Mouse (Mus musculus) MEL (cell line): ENCODE results near the gene Psmd5. TPM values are rescaled to one million over a fixed set of nuclear protein-coding genes. Genes with fewer than 3 reads are reported as not detected.
"Not testable (repeated sequence)": the region's sequence is repeated elsewhere in the genome, so short reads cannot be mapped to it uniquely, and the experiment has no call there.

Experiments used
- DNase-seq: peaks from one replicate; pipeline ENCODE4 v3.0.0; 2011; ENCODE audit warnings: low read depth, low spot score
- H3K27ac ChIP-seq: 2 replicates; pipeline ENCODE4 v1.5.1; 2012; ENCODE audit warnings: low read depth, mild to moderate bottlenecking, control low read depth, low read length, moderate library complexity; ENCODE audit not compliant: control insufficient read depth
- H3K27me3 ChIP-seq, 2 experiments: fragments of 150-350 bp in 1 of 2; sonication (generic) in 1 of 2; 2 replicates each; pipeline ENCODE4 v1.6.1; 2012; ENCODE audit warnings: low read length in 2 of 2, mild to moderate bottlenecking in 2 of 2, improper control_type of control experiment in 1 of 2, moderate library complexity in 1 of 2; ENCODE audit not compliant: insufficient read depth in 2 of 2, control insufficient read depth in 1 of 2
- H3K36me3 ChIP-seq, 2 experiments: 2 replicates each; pipeline ENCODE4 v1.6.1; 2012 to 2014; ENCODE audit warnings: low read length in 2 of 2, improper control_type of control experiment in 1 of 2, inconsistent platforms in 1 of 2, mild to moderate bottlenecking in 1 of 2; ENCODE audit not compliant: insufficient read depth in 2 of 2, control insufficient read depth in 1 of 2
- H3K4me1 ChIP-seq, 2 experiments: fragments of 150-350 bp in 1 of 2; sonication (generic) in 1 of 2; 2 replicates each; pipeline ENCODE4 v1.6.1; 2012; ENCODE audit warnings: low read length in 2 of 2, improper control_type of control experiment in 1 of 2, mild to moderate bottlenecking in 1 of 2; ENCODE audit not compliant: insufficient read depth in 2 of 2, control insufficient read depth in 1 of 2
- H3K4me3 ChIP-seq, 2 experiments: fragments of 150-350 bp in 1 of 2; sonication (generic) in 1 of 2; 2 replicates each; pipeline ENCODE4 v1.5.1; 2012; ENCODE audit warnings: low read depth in 2 of 2, low read length in 2 of 2, mild to moderate bottlenecking in 2 of 2, moderate library complexity in 2 of 2, control low read depth in 1 of 2, improper control_type of control experiment in 1 of 2; ENCODE audit not compliant: control insufficient read depth in 1 of 2, insufficient read depth in 1 of 2
- H3K79me2 ChIP-seq: 2 replicates; pipeline ENCODE4 v1.6.1; 2012; ENCODE audit warnings: mild to moderate bottlenecking, low read length, moderate library complexity; ENCODE audit not compliant: control insufficient read depth, poor library complexity, insufficient read depth
- H3K9ac ChIP-seq: 2 replicates; pipeline ENCODE4 v1.6.1; 2012; ENCODE audit warnings: low read depth, mild to moderate bottlenecking, control low read depth, low read length, moderate library complexity; ENCODE audit not compliant: control insufficient read depth, poor library complexity, severe bottlenecking
- H3K9me3 ChIP-seq: fragments of 150-350 bp; sonication (generic); replicated peaks from 2 replicates; pipeline ENCODE4 v1.6.1; 2012; ENCODE audit warnings: mild to moderate bottlenecking, low read length, improper control_type of control experiment, moderate library complexity; ENCODE audit not compliant: insufficient read depth
- BHLHE40 ChIP-seq: IDR thresholded peaks from 2 replicates; pipeline ENCODE4 v1.6.1; 2012; ENCODE audit warnings: low read depth, mild to moderate bottlenecking, inconsistent platforms, low read length, improper control_type of control experiment, borderline replicate concordance
- CTCF ChIP-seq, 3 experiments: IDR thresholded peaks in 2 of 3; conservative IDR thresholded peaks in 1 of 3; 2 replicates each; pipeline ENCODE4 v1.5.1; 2011 to 2012; ENCODE audit warnings: low read length in 3 of 3, low read depth in 2 of 3, mild to moderate bottlenecking in 2 of 3, improper control_type of control experiment in 1 of 3, inconsistent platforms in 1 of 3, mixed read lengths in 1 of 3, moderate library complexity in 1 of 3; ENCODE audit not compliant: control insufficient read depth in 1 of 3, insufficient read depth in 1 of 3, poor library complexity in 1 of 3, severe bottlenecking in 1 of 3
- E2F4 ChIP-seq: IDR thresholded peaks from 2 replicates; pipeline ENCODE4 v1.6.1; 2011; ENCODE audit warnings: low read depth, low read length, improper control_type of control experiment, borderline replicate concordance
- ELF1 ChIP-seq: IDR thresholded peaks from 2 replicates; pipeline ENCODE4 v1.6.1; 2014; ENCODE audit warnings: low read depth, mild to moderate bottlenecking, inconsistent platforms, low read length, improper control_type of control experiment, moderate library complexity
- GABPA ChIP-seq: IDR thresholded peaks from 2 replicates; pipeline ENCODE4 v1.6.1; 2012; ENCODE audit warnings: low read depth, mild to moderate bottlenecking, inconsistent platforms, low read length, improper control_type of control experiment, moderate library complexity
- KAT2A ChIP-seq: conservative IDR thresholded peaks from 2 replicates; pipeline ENCODE4 v1.6.1; 2012; ENCODE audit warnings: low read depth, low read length, improper control_type of control experiment, inconsistent platforms
- MAFK ChIP-seq: IDR thresholded peaks from 2 replicates; pipeline ENCODE4 v1.6.1; 2011; ENCODE audit warnings: low read depth, mild to moderate bottlenecking, low read length, improper control_type of control experiment, borderline replicate concordance
- MAX ChIP-seq: IDR thresholded peaks from 2 replicates; pipeline ENCODE4 v1.6.1; 2011; ENCODE audit warnings: low read length, improper control_type of control experiment
- MYB ChIP-seq: IDR thresholded peaks from 2 replicates; pipeline ENCODE4 v1.6.1; 2011; ENCODE audit warnings: mild to moderate bottlenecking, low read depth, low read length, improper control_type of control experiment
- MYC ChIP-seq: IDR thresholded peaks from 2 replicates; pipeline ENCODE4 v1.6.1; 2011; ENCODE audit warnings: low read depth, mild to moderate bottlenecking, low read length, improper control_type of control experiment, moderate library complexity
- NELFE ChIP-seq: IDR thresholded peaks from 2 replicates; pipeline ENCODE4 v1.6.1; 2011; ENCODE audit warnings: low read depth, low read length, improper control_type of control experiment
- NRF1 ChIP-seq: IDR thresholded peaks from 2 replicates; pipeline ENCODE4 v1.6.1; 2014; ENCODE audit warnings: low read depth, mild to moderate bottlenecking, inconsistent platforms, low read length, improper control_type of control experiment, moderate library complexity; ENCODE audit not compliant: poor library complexity, insufficient read depth, severe bottlenecking
- POLR2A ChIP-seq, 2 experiments: IDR thresholded peaks; 2 replicates each; pipeline ENCODE4 v1.6.1; 2011 to 2012; ENCODE audit warnings: low read length in 2 of 2, mild to moderate bottlenecking in 2 of 2, control low read depth in 1 of 2, improper control_type of control experiment in 1 of 2, low read depth in 1 of 2, moderate library complexity in 1 of 2; ENCODE audit not compliant: control insufficient read depth in 1 of 2, insufficient read depth in 1 of 2, poor library complexity in 1 of 2
- POLR2AphosphoS2 ChIP-seq: IDR thresholded peaks from 2 replicates; pipeline ENCODE4 v1.6.1; 2011; ENCODE audit warnings: low read length, improper control_type of control experiment
- RAD21 ChIP-seq: IDR thresholded peaks from 2 replicates; pipeline ENCODE4 v1.6.1; 2011; ENCODE audit warnings: mild to moderate bottlenecking, low read depth, low read length, improper control_type of control experiment
- SIN3A ChIP-seq: IDR thresholded peaks from 2 replicates; pipeline ENCODE4 v1.6.1; 2012; ENCODE audit warnings: low read length, improper control_type of control experiment, inconsistent platforms
- SMC3 ChIP-seq: IDR thresholded peaks from 2 replicates; pipeline ENCODE4 v1.6.1; 2011; ENCODE audit warnings: low read depth, low read length, improper control_type of control experiment
- TBP ChIP-seq: IDR thresholded peaks from 2 replicates; pipeline ENCODE4 v1.8.0; 2011; ENCODE audit warnings: low read depth, low read length, improper control_type of control experiment
- USF1 ChIP-seq: IDR thresholded peaks from 2 replicates; pipeline ENCODE4 v1.6.1; 2014; ENCODE audit warnings: low read depth, mild to moderate bottlenecking, inconsistent platforms, low read length, improper control_type of control experiment, moderate library complexity
- USF2 ChIP-seq, 2 experiments: IDR thresholded peaks; 2 replicates each; pipeline ENCODE4 v1.6.1; 2011 to 2012; ENCODE audit warnings: improper control_type of control experiment in 2 of 2, low read length in 2 of 2, borderline replicate concordance in 1 of 2, inconsistent platforms in 1 of 2, low read depth in 1 of 2, mild to moderate bottlenecking in 1 of 2; ENCODE audit not compliant: insufficient read depth in 1 of 2
- ZC3H11A ChIP-seq: IDR thresholded peaks from 2 replicates; pipeline ENCODE4 v1.6.1; 2012; ENCODE audit warnings: low read depth, mild to moderate bottlenecking, inconsistent platforms, low read length, improper control_type of control experiment
- ZMIZ1 ChIP-seq: IDR thresholded peaks from 2 replicates; pipeline ENCODE4 v1.6.1; 2012; ENCODE audit warnings: low read depth, mild to moderate bottlenecking, inconsistent platforms, low read length, improper control_type of control experiment, moderate library complexity
- polyA plus RNA-seq, 2 experiments: library from polyadenylated mRNA; stranded (reverse) in 1 of 2; unstranded in 1 of 2; fragments of >175 nt in 1 of 2; fragments of >200 nt in 1 of 2; gene quantifications; 2 replicates each; pipeline versions ENCODE4 v1.2.1 to v1.2.4; 2012; ENCODE audit warnings: low replicate concordance in 2 of 2, low read depth in 1 of 2; ENCODE audit not compliant: insufficient read length in 2 of 2, insufficient read depth in 1 of 2, missing spikeins in 1 of 2
- total RNA-seq: library from RNA; depleted of rRNA; stranded (reverse); fragments of 300-350 nt; gene quantifications from 2 replicates; pipeline ENCODE4 v1.2.3, GENCODE M21; 2012

The Psmd5 gene
- total and polyA plus RNA-seq, 3 experiments, result 48.1 to 70.3 TPM; not detected in 1

- not testable (repeated sequence) for H3K9me3 ChIP-seq, H3K9ac ChIP-seq, H3K4me1 ChIP-seq, H3K4me3 ChIP-seq, H3K79me2 ChIP-seq, H3K36me3 ChIP-seq, H3K27ac ChIP-seq, H3K27me3 ChIP-seq
- DNase-seq, result peak; percentile 40
- TF ChIP-seq ZC3H11A (peak; percentile 50; the same call in 1 of the 2 replicates), SMC3 (peak; percentile 55), MAX (peak; percentile 33; the same call in 1 of the 2 replicates), RAD21 (peak; percentile 55), CTCF (IDR thresholded peaks at IDR 0.05 in 2 of 3, conservative IDR thresholded peaks at IDR 0.05 in 1 of 3; ENCODE audit: control insufficient read depth in 1 of 3, insufficient read depth in 1 of 3, low read depth in 2 of 3, low read length in 3 of 3, poor library complexity in 1 of 3, severe bottlenecking in 1 of 3) (peak; percentile 14 to 69 (median 51); a peak in 4 of 6 replicates), MYC (peak; percentile 84)
Observed at GRCm38 (mm10) chr2:34840143-34840542, 34.6 kb downstream of the Psmd5 start.

GRCm38 (mm10) chr2:34835669-34836068 lies 39.1 kb downstream of the Psmd5 start:
- TF ChIP-seq GABPA (no peak), USF1 (peak; percentile 62; the same call in 1 of the 2 replicates)
- Histone ChIP-seq H3K79me2 (peaks cover 2% of the 10 kb centered on the region; the same call in 1 of the 2 replicates), H3K9me3 (no peaks in the 10 kb centered on the region), H3K27ac (no peak overlapping the region), H3K27me3 (0 out of 4 replicates have a peak, but pooled peaks cover 0 to 1% of the 10 kb centered on the region in 2 experiments), H3K9ac (no peak overlapping the region), H3K36me3 (peaks cover 0 to 5% of the 10 kb centered on the region in 2 experiments; a peak in 1 of 4 replicates), H3K4me3 (no peak overlapping the region), H3K4me1 (peaks cover 2 to 3% of the 10 kb centered on the region in 2 experiments; a peak in 2 of 4 replicates)
- no peak for DNase-seq

GRCm38 (mm10) chr2:34833624-34834023 lies 41.1 kb downstream of the Psmd5 start:
- Histone ChIP-seq H3K79me2 (peaks cover 2% of the 10 kb centered on the region; the same call in 1 of the 2 replicates), H3K9ac (peak overlapping the region; percentile 86), H3K27ac (peak overlapping the region; percentile 89), H3K36me3 (peaks cover 0 to 5% of the 10 kb centered on the region in 2 experiments; a peak in 1 of 4 replicates), H3K4me3 (peak overlapping the region; percentile 87 to 96), H3K27me3 (0 out of 4 replicates have a peak, but pooled peaks cover 0 to 1% of the 10 kb centered on the region in 2 experiments), H3K4me1 (peaks cover 2 to 3% of the 10 kb centered on the region in 2 experiments; a peak in 2 of 4 replicates), H3K9me3 (no peaks in the 10 kb centered on the region)
- TF ChIP-seq SIN3A (peak; percentile 31; the same call in 1 of the 2 replicates), E2F4 (no peak), KAT2A (no peak), POLR2AphosphoS2 (peak; percentile 47; the same call in 1 of the 2 replicates), NELFE (peak; percentile 61), TBP (peak; percentile 95), ZC3H11A (no peak), NRF1 (no peak), ELF1 (no peak), ZMIZ1 (0 out of 2 replicates have a peak, but pooled peaks have one; percentile 30), USF2 (IDR thresholded peaks at IDR 0.05; ENCODE audit: borderline replicate concordance in 1 of 2, insufficient read depth in 1 of 2, low read depth in 1 of 2, low read length in 2 of 2) (no peak), MAFK (no peak), BHLHE40 (no peak), MYB (no peak), POLR2A (IDR thresholded peaks at IDR 0.05; ENCODE audit: control insufficient read depth in 1 of 2, insufficient read depth in 1 of 2, low read depth in 1 of 2, low read length in 2 of 2, poor library complexity in 1 of 2) (peak in 1 of 2 experiments; percentile 76; a peak in 2 of 4 replicates)
- peak; percentile 84 for DNase-seq
